Mouse (Mus musculus) limb, embryonic 10.5 days (tissue): Measurements from ENCODE around the gene Tpcn2. TPM values are rescaled to one million over a fixed set of nuclear protein-coding genes. Genes with fewer than 3 reads are reported as not detected.

ENCODE experiments used
- DNase-seq: peaks from one replicate; pipeline ENCODE4 v3.0.0-alpha.2; 2017; ENCODE audit warnings: low spot score
- H3K27ac ChIP-seq: fragments of 300-500 bp; sonication (generic); 2 replicates; pipeline ENCODE4 v1.5.1; 2016; ENCODE audit warnings: mild to moderate bottlenecking
- H3K27me3 ChIP-seq: fragments of 300-500 bp; sonication (generic); 2 replicates; pipeline ENCODE4 v1.6.1; 2016; ENCODE audit warnings: low read depth, mild to moderate bottlenecking; ENCODE audit not compliant: poor library complexity, severe bottlenecking
- H3K36me3 ChIP-seq: fragments of 300-500 bp; sonication (generic); 2 replicates; pipeline ENCODE4 v1.6.1; 2016; ENCODE audit warnings: mild to moderate bottlenecking, moderate library complexity
- H3K4me1 ChIP-seq: fragments of 300-500 bp; sonication (generic); 2 replicates; pipeline ENCODE4 v1.6.1; 2016
- H3K4me3 ChIP-seq: fragments of 300-500 bp; sonication (generic); 2 replicates; pipeline ENCODE4 v1.5.1; 2016; ENCODE audit warnings: mild to moderate bottlenecking, moderate library complexity
- H3K9me3 ChIP-seq: fragments of 300-500 bp; sonication (generic); replicated peaks from 2 replicates; pipeline ENCODE4 v1.6.1; 2016; ENCODE audit warnings: mild to moderate bottlenecking
- WGBS: fragments of 180-500 bp; shearing (Covaris S2); methylation state at CpG from one replicate; pipeline ENCODE4 v1.1.7; 2016; 5-methylcytosine and 5-hydroxymethylcytosine counted together
- polyA plus RNA-seq: library from polyadenylated mRNA; unstranded; fragments of >200 nt; fragmentation: Nextera tagmentation; extraction: Ambion mirVana; gene quantifications from 2 replicates; pipeline ENCODE4 v1.2.1, GENCODE M21; 2016

Tpcn2 gene
- polyA plus RNA-seq, 1 experiment from 2014 or later, result 7.2 TPM

DNA sequence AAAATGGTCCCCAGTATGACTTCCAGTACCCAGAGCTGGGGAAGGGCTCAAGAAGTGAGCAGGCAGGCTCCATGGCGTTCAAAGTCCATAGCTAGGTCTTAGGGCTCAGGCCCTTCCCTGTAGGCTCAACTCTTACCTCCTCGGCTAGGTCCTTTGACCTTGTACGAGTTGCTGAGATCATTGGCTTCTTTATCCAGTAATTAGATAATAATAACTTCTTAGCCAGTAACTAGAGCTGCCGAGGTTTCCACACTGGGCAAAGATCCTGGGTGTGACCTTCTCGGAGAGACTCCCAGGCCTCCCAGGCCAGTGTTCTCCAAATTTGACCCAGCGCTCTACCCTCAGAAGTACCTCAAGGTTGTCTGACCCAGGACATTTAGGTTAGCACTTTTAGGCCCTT lies 57.2 kb downstream of the Tpcn2 start:
- H3K9me3 ChIP-seq, result no peaks in the 10 kb centered on the region
- WGBS, result 92% methylated on average over 6 of the region's 6 CpGs
- H3K36me3 ChIP-seq, result no peaks in the 10 kb centered on the region
- no peaks in the 10 kb centered on the region for H3K27me3 ChIP-seq
- peaks cover 15% of the 10 kb centered on the region for H3K4me1 ChIP-seq
- no peak for DNase-seq
- H3K27ac ChIP-seq, result no peak overlapping the region
- no peak overlapping the region for H3K4me3 ChIP-seq

DNA sequence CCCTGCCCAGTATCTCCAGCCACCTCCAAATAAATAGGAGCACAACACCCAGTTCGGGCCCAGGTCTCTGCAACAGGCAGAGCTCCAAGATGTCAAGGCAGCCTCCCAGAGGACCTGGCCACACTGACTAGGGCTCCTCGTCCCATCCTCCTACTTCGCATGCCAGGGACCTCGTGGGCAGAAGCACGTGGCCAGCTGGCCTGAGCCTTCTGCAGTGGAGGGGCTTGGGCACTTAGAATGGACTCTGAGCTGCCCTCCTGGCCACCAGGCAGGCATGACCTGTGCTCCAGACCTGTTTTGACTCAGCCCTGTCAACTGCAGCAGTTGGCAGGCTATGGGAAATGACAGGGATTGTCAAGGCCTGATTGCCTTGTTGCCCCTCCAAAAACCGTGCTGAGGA lies 58.2 kb downstream of the Tpcn2 start:
- DNase-seq, result no peak
- Histone ChIP-seq H3K4me3 (no peak overlapping the region), H3K27me3 (no peaks in the 10 kb centered on the region), H3K27ac (no peak overlapping the region), H3K9me3 (no peaks in the 10 kb centered on the region), H3K4me1 (peaks cover 17% of the 10 kb centered on the region), H3K36me3 (no peaks in the 10 kb centered on the region)
- WGBS, result 89% methylated on average over 6 of the region's 6 CpGs

DNA sequence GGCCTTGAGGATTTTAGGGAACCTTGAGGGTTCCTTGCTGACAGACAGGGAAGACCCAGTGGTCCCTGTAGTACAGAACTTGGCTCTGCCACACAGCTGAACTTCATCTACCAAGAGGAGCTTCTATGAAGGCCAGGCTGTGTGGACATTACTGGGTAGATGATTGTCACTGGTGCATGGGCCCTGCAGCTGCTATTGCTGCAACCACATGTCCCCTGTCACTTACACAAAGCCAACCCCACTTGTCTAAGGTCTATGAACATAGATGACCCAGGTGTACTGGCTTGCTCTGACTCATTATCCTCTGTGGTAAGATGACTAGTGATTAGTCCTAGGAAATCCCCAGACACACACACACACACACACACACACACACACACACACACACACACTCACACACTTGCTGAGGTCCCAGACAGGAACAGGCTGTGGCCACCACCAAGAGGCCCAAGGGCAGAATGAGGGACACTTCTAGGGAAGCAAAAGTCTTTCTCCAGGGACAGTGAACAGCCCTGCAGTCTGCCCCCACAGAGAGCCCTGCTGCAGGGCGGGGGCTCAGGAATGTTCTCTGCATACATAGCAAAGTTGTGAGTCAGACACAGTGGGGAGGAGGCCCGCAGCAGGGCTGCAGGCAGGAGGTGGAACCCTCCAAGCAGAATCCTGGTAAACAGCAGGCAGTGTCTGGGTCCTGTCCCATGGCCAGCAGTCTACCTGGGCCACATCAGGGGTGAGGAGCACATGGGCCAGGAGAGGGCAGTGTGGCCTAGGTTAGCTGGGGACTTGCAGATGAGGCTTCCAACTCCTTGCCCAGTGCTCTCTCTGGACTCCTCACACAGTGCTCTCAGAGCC lies 61.7 kb downstream of the Tpcn2 start:
- peak overlapping the region; percentile 58 for H3K27ac ChIP-seq
- 24% methylated on average over 2 of the region's 2 CpGs for WGBS

GRCm38 (mm10) chr7:145221346-145221745 lies 62.5 kb downstream of the Tpcn2 start:
- Histone ChIP-seq H3K4me1 (peaks cover 24% of the 10 kb centered on the region), H3K9me3 (no peaks in the 10 kb centered on the region), H3K27ac (0 out of 2 replicates have a peak overlapping the region, but pooled peaks have one; percentile 58), H3K27me3 (no peaks in the 10 kb centered on the region), H3K36me3 (no peaks in the 10 kb centered on the region), H3K4me3 (no peak overlapping the region)
- 59% methylated on average over 2 of the region's 2 CpGs for WGBS
- no peak for DNase-seq

More for the DNA sequence above, 61.7 kb downstream of the Tpcn2 start:
- Histone ChIP-seq H3K4me3 (no peak overlapping the region), H3K4me1 (peaks cover 17% of the 10 kb centered on the region), H3K36me3 (no peaks in the 10 kb centered on the region), H3K27me3 (no peaks in the 10 kb centered on the region), H3K9me3 (no peaks in the 10 kb centered on the region)
- no peak for DNase-seq

DNA sequence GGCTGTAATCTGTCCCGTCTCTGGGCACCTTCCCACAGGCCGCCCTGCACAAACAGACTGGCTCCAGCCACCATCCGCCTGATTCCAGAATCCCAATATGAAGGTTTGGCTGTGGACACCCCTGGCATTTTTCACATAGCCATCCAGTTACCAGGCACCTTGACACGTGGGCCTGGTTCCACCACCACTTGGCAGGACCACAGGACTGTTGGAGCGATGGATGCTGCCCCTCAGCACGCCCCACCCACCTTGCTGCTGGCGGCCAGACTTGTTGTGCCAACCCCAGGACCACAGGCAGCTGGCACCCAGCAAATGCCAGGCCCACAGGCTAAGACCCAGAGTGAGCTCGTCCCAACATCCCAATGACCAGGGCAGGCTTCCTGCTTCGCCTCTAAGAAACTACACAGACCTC lies 64.4 kb downstream of the Tpcn2 start:
- Histone ChIP-seq H3K27me3 (no peaks in the 10 kb centered on the region), H3K4me1 (peaks cover 29% of the 10 kb centered on the region), H3K27ac (no peak overlapping the region), H3K36me3 (no peaks in the 10 kb centered on the region), H3K4me3 (no peak overlapping the region), H3K9me3 (no peaks in the 10 kb centered on the region)
- 89% methylated on average over 9 of the region's 9 CpGs for WGBS
- DNase-seq, result no peak

DNA sequence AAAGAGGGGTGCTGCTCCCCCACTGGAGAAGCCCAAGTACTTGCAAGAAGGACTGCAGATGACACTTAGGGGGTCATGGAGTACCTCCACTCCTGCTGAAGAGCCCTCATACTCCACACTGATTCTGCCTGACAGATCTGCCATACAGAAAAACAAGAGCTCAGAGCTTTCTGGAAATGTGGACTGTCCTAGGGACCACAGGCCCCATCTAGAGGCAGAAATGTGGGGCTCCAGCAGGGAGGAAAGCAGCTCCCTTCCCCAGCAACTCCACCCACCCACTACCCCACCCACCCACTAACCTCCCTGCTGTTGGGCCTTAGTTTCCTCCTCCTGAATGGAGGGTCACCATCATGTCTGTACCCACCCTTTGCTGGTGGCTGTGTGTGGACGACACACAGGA lies 67.2 kb downstream of the Tpcn2 start:
- Histone ChIP-seq H3K4me1 (peaks cover 31% of the 10 kb centered on the region), H3K27me3 (no peaks in the 10 kb centered on the region), H3K36me3 (no peaks in the 10 kb centered on the region), H3K4me3 (no peak overlapping the region), H3K9me3 (no peaks in the 10 kb centered on the region), H3K27ac (peak overlapping the region; percentile 76)
- 52% methylated on average over 1 of the region's 1 CpGs for WGBS
- DNase-seq, result no peak

DNA sequence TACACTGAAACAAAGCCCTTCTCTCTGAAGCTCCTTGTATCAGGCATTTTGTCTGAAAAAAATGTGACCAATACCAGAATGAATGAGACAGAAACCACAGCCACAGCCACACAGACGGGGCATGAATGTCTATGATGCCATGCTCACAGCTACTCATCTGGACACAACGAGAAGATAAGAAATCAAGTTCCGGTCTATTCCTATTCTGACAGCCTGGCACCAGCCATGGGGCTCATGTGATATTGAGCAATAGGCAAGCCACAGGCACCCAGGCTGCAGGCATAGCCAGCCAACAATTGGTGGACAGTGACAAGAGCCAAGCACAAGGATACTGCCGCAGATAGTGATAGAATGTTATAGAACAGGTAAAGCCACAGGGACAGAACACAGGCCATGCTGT lies 68.3 kb downstream of the Tpcn2 start:
- H3K4me1 ChIP-seq, result peaks cover 39% of the 10 kb centered on the region
- no peaks in the 10 kb centered on the region for H3K36me3 ChIP-seq
- no peaks in the 10 kb centered on the region for H3K9me3 ChIP-seq
- H3K4me3 ChIP-seq, result no peak overlapping the region
- peak overlapping the region; percentile 36 for H3K27ac ChIP-seq
- DNase-seq, result no peak
- 92% methylated on average over 4 of the region's 4 CpGs for WGBS
- H3K27me3 ChIP-seq, result no peaks in the 10 kb centered on the region

DNA sequence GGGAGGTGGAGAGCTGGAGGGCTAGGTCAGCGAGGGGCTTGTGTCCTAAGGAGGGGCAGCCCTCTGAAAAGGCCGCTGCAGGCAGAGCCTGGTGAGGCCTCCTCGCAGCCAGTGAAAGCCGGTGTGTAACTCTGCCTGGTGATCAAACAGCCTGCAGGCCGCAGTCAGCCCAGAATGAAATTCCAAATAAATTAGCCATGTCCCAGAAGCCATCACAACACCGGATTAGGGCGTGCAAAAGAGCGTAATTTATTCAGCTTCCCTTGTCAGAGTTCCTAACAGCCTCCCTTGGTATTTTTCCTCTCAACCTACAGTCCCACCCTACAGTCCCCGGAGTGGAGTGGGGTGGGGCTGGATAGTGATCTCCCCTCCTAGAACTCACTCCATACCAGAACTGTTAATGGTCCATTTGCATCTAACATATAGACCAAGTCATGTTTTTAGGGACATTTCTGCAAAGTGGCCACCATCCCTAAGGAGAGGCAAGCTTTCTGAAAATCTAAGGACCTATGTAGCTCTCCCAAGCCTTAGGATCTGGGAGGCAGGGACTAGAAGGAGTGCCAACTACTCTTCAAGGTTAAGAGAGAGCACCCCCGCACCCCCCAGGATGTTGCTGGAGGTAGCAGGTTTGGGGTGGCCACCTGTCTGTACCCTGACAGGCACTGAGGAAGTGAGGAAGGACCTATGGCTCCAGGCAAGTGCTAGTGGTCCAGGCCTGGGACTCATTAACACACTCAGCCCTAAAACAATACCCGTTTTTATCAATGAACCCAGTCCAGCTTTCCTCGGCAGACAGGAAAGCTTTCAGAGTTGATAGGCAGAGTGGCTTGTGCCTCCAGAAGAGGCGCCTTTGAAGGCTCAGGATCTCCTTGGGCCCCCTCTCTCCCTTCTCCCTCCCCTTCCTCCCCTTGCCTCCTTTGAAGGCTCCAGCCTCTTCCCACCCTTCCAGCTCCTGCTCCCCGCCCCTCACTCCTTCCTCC lies 71.8 kb downstream of the Tpcn2 start:
- Histone ChIP-seq H3K27me3 (no peaks in the 10 kb centered on the region), H3K4me3 (no peak overlapping the region), H3K27ac (peak overlapping the region; percentile 89), H3K4me1 (peaks cover 52% of the 10 kb centered on the region), H3K36me3 (no peaks in the 10 kb centered on the region), H3K9me3 (no peaks in the 10 kb centered on the region)
- 17% methylated on average over 14 of the region's 14 CpGs for WGBS
- peak; percentile 65 for DNase-seq

DNA sequence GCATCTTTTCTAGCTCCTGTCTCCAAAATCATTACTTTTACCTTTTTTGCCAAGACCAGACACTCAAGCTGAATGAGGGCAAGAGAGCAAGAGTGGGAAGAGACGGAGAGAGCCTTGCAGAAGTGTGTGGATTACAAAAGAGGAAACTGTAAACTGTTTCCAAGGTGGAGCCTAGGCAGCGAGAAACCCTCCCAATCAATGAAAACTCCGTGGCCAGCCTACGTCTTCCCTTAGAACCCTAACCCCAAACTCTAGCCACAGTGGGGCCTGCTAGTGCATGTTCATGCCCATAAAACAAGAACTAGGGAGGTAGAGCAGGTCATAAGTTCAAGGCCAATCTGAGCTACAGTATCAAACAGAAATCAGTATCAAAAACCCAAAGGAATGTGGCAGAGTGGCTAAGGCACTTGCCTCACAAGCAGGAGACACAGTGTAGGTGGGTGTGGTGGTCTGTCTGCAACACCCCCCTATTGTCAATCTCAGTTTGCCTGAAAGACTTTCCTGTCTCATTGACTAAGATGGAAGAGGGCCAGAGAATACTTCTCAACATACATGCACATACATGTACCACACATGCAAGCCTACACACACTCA lies 73.2 kb downstream of the Tpcn2 start:
- 82% methylated on average over 4 of the region's 4 CpGs for WGBS
- H3K36me3 ChIP-seq, result no peaks in the 10 kb centered on the region
- no peak for DNase-seq
- H3K27ac ChIP-seq, result peak overlapping the region; percentile 89
- H3K9me3 ChIP-seq, result no peaks in the 10 kb centered on the region
- H3K4me1 ChIP-seq, result peaks cover 54% of the 10 kb centered on the region
- no peaks in the 10 kb centered on the region for H3K27me3 ChIP-seq
- H3K4me3 ChIP-seq, result no peak overlapping the region

GRCm38 (mm10) chr7:145208006-145208405 lies 75.8 kb downstream of the Tpcn2 start, which contains the start of gene 1810010D01Rik:
1810010D01Rik (minus strand) TSS chr7:145208119.
- Histone ChIP-seq H3K36me3 (no peaks in the 10 kb centered on the region), H3K27me3 (no peaks in the 10 kb centered on the region), H3K4me1 (peaks cover 57% of the 10 kb centered on the region), H3K4me3 (no peak within 1 kb of the TSS), H3K9me3 (no peaks in the 10 kb centered on the region), H3K27ac (peak within 1 kb of the TSS; percentile 98)
- DNase-seq, result no peak
- WGBS, result 86% methylated on average over 4 of the region's 4 CpGs

DNA sequence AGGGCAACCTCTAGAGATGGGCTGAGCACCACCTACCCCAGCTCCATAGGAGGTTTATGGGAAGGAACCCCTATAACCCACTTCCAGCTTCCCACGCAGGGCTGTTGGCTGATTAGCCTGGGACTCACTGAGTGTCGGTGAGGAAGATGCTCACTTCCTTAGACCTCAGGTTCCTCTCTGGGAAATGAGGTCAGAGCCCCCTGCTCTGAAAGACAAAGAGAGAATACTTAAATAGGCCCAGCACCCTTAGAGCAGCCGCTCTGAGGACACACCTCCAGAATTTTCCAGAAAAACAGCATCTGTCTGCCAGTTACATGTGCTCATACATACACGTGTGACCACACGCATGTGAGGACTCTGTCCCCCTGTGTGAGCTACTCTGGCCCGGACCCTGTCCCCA lies 77.0 kb downstream of the Tpcn2 start:
- no peaks in the 10 kb centered on the region for H3K36me3 ChIP-seq
- no peaks in the 10 kb centered on the region for H3K27me3 ChIP-seq
- H3K9me3 ChIP-seq, result no peaks in the 10 kb centered on the region
- 76% methylated on average over 6 of the region's 6 CpGs for WGBS
- peak; percentile 41 for DNase-seq
- peak overlapping the region; percentile 37 for H3K4me3 ChIP-seq
- H3K27ac ChIP-seq, result peak overlapping the region; percentile 98
- peaks cover 45% of the 10 kb centered on the region for H3K4me1 ChIP-seq

DNA sequence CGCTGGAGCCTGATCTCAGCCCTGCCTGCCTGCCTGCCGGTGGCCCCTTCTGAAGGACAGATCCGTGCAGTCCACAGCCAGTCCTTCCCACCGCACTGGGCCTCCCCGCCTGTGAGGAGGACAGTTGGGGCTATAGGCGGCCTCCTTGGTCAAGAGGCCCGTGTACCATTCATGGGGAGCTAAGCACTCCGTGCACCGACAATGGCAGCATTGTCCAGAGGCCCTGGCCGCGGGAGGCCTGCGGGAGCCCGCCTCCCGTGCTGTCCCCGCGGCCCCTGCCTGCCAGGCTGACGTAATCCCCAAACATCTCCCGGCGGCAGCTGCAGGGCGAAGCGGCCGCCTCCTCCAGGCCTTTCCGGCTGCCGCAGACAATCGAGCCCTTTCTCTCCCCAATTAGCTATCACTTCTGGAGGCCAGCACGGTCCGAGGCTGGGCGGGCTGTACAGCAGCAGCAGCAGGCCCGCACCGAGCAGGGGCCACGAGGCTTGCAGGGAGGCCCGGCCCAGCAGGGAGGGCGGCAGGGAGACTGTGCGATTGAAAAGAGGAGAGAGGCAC lies 77.7 kb downstream of the Tpcn2 start:
- peak; percentile 86 for DNase-seq
- Histone ChIP-seq H3K27ac (peak overlapping the region; percentile 98), H3K9me3 (no peaks in the 10 kb centered on the region; the same call in 1 of the 2 replicates), H3K4me1 (peaks cover 40% of the 10 kb centered on the region), H3K36me3 (no peaks in the 10 kb centered on the region), H3K4me3 (peak overlapping the region; percentile 37), H3K27me3 (no peaks in the 10 kb centered on the region)
- 2% methylated on average over 34 of the region's 34 CpGs for WGBS
